Mouse (Mus musculus) liver, adult 2 months (tissue): Measurements from ENCODE around the gene Tlr6.

Source experiments
- CTCF ChIP-seq: fragments of 200-500 bp; IDR thresholded peaks from 2 replicates; pipeline ENCODE4 v1.5.1; 2011; ENCODE audit warnings: low read depth, low read length, control low read depth
- POLR2A ChIP-seq: fragments of 200-500 bp; IDR thresholded peaks from 2 replicates; pipeline ENCODE4 v1.6.1; 2011; ENCODE audit warnings: low read length, control low read depth; ENCODE audit not compliant: insufficient read depth; ENCODE audit errors: extremely low read depth

- no peak for TF ChIP-seq POLR2A
- no peak for TF ChIP-seq CTCF
Observed at GRCm38 (mm10) chr5:64959843-64960230, at the start of gene Tlr6.
